Mouse (Mus musculus) embryo, embryonic 10.5 days (tissue): ENCODE data around the gene Gpr152.
A peak's percentile ranks its signal among the peaks of the same experiment; 100 is the strongest.

ENCODE experiments used
- DNase-seq: peaks from one replicate; pipeline ENCODE4 v3.0.0-alpha.2; 2015; ENCODE audit warnings: low spot score

Gpr152 gene

GRCm38 (mm10) chr19:4171393-4172290 is 32.1 kb downstream of the Gpr152 start:
- no peak for DNase-seq

- no peak for DNase-seq
Measured at GRCm38 (mm10) chr19:4172925-4173324, 33.3 kb downstream of the Gpr152 start.

DNA sequence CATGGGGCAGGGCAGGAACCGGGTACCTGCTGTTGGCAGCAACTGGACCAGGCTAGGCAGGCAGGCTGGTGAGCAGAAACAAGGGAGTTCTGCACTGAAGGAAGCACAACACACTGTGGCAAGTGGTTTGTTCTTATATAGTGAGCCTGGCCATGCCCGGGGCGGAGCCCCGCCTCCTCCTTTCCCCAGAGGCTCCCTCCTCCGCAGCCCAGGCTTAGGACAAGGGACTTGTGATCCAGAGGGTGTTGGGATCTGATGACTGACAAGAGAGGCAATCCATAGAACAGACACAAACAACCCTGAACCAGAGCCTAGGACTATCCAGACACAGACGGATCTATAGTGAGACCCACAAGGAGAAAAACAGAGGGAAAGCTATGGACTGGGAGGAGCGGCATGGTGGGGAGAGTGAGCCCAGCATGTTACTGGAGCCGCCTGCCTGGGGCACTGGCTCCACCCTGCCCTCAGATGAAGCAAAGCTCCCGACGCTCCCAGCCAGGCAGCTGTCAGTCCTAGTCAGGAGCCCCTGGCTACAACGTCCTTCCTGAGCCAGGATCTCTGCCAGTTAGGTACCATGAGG is 35.9 kb downstream of the Gpr152 start, which contains the start of gene Carns1:
TSS of gene Carns1 (minus strand) at position 112 of the 580 bp plus-strand sequence.
- DNase-seq: peak; percentile 33

GRCm38 (mm10) chr19:4180411-4180810 is 40.8 kb downstream of the Gpr152 start:
- no peak for DNase-seq

GRCm38 (mm10) chr19:4181892-4182291 is 42.3 kb downstream of the Gpr152 start:
- DNase-seq: peak; percentile 60

DNA sequence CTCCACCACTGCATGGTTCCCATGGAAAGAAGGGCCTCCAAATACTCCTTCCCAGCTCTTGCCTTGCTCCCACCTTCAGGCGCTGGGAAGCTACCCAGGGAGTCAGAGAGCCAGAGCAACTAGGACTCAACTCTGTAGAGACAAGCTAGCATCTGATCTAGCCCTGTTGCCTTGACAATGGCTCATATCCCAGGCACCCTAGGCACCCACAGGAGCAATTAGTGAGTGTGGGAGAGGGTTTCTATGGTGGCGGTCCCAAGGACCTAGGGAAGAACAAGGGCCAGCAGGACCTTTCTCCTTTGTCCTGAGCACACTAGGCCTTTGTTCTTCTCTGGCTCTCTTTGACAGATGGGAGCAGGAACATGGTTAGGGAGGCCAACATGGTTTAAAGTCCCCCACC is 44.1 kb downstream of the Gpr152 start:
- DNase-seq: no peak

GRCm38 (mm10) chr19:4184976-4185975 is 45.7 kb downstream of the Gpr152 start:
- DNase-seq: no peak

DNA sequence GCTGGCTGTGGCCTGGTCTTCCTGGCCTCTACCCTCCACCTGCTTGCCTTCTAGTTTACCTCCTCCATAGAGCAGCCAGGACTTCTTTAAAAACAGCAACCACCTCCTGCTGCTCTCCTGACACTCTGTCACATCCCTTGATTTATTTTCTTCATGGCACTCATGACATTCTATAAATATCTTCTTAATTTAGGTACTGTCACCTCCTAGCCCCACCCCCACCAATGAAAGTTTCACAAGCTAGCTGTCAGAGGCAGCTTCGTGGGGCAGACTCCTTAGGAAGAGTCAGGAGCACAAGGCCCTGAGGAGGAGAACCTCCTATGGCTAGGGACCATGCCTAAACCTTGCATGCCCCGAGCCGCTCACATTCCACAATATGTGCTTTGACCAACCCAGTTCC is 47.7 kb downstream of the Gpr152 start:
- no peak for DNase-seq

DNA sequence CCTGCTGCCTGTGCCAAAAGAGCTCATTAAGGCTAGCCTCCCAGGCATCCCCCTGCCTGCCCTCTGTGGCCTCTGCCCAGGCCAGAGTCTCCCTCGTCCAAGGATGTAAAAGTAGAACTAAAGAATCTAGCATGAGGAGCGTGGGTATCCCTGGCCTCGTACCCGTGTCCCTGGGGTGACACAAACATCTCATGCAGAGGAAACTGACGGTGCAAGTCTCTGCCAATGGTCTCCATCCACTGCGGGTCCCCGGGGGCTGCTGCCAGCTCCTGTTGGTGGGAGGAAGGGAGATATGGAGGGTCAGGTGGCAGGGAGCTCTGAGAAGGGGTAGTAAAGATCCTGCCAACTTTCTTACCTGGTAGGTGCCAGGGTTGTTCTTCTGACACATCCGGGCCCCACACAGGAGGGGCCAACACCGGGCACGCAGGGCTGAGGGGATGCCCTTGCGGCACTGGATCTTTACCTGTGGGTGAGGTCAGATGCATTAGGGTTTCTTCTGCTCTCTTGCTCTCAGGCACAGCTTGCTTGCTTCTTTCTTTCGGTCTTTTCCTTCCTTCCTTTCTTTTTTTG is 49.5 kb downstream of the Gpr152 start:
- no peak for DNase-seq

GRCm38 (mm10) chr19:4190831-4191334 is 51.3 kb downstream of the Gpr152 start, which contains the start of gene Tbc1d10c:
TSS of gene Tbc1d10c (minus strand) at chr19:4191284.
- no peak for DNase-seq

DNA sequence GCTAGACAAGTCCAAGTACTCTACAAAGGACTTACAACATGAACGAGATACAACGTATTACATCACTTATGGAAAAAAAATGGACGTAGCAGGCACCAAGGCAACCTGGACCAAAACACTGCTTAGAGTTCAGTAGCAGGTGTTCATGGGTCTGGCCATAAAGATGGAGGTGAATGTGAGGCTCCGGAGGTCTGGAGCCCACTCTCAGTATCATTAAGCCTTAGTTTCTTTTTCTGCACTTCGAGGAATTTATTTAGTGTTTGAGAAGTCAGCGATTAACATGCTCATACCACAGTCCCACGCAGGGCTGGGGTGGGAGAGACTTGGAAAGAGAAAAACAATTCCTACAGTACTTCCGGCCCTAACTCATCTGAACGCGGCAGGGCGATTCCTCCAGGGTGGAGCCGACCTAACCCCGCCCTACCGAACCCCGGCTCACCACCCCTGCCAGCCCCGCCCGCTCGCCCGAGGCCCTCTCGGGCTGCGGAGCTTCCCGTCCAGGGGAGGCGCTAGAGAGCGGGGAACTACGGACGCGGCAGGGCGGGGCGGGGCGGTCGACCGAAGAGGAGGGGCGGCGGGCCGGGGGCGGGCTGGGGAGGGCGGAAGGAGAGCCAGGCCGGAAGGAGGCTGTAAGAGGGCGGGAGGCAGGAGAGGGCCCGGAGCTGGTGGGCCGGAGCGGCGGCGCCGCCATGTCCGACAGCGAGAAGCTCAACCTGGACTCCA is 52.1 kb downstream of the Gpr152 start, which contains the start of gene Ppp1ca:
TSS of gene Ppp1ca (plus strand) at position 538 of the 723 bp plus-strand sequence.
- peak; percentile 96 for DNase-seq

DNA sequence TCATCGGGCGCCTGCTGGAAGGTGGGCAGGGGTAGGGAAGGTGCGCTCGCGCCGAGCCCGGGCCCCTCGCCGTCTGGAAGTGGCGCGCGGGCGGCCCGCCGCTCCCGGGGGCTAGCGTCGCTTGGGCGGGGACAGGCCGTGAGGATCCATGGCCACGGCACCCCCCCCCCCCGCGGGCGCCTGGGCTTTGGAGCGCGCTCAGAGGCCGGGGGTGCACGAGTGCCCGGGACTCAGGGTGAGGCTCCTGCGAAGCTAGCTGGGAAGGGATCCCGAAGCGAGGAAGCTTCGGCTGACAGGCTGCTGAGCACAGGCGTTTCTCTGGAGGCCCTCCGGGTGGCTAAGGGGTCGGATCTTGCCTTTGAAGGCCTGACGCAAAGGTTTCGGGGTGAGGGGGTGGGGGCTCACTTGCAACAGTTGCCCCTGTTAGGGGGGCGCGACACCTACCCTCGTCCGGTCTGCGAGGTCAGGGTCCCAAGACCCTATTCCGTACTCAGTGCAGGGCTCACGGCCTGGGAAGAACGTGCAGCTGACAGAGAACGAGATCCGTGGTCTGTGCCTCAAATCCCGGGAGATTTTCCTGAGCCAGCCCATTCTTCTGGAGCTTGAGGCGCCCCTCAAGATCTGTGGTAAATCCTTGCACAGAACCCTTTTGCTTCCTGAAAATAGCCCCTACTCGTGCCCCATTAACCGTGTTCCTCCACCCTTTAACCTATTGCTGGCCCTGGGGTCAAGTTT is 52.8 kb downstream of the Gpr152 start:
- DNase-seq: peak; percentile 48

DNA sequence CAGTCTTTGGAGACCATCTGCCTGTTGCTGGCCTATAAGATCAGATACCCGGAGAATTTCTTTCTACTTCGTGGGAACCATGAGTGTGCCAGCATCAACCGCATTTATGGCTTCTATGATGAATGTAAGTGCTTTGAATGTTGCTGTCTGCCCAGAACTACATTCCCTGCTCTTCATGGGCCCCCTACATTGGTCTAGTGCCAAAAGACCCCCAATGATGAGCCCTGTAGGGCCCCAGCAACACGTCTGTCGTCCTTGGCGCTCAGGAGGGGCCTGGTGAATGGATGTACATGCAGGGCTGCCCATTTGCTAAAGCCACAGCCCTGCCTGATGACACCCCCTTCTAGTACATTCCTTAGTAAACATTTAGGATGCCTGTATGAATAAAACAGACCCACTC is 53.5 kb downstream of the Gpr152 start:
- no peak for DNase-seq

GRCm38 (mm10) chr19:4194021-4194724 is 54.6 kb downstream of the Gpr152 start:
- DNase-seq: no peak

- no peak for DNase-seq
Measured at GRCm38 (mm10) chr19:4194776-4195650, 55.4 kb downstream of the Gpr152 start.
